Mouse (Mus musculus) CH12.LX (cell line): Measurements from ENCODE around the gene Cldn19. TPM values are rescaled to one million over a fixed set of nuclear protein-coding genes. Genes with fewer than 3 reads are reported as not detected.

Source experiments
- DNase-seq: peaks from one replicate; pipeline ENCODE4 v3.0.0-alpha.2; 2013; ENCODE audit errors: extremely low read depth
- H3K27ac ChIP-seq: 2 replicates; pipeline ENCODE4 v1.5.1; 2012; ENCODE audit warnings: low read depth, mild to moderate bottlenecking, control low read depth, moderate library complexity; ENCODE audit not compliant: insufficient read depth
- H3K27me3 ChIP-seq: replicated peaks from 2 replicates; pipeline ENCODE3; 2012; ENCODE audit warnings: inconsistent platforms
- H3K36me3 ChIP-seq, 2 experiments: replicated peaks in 1 of 2; 2 replicates each; pipeline versions ENCODE3 to v1.6.1; 2012; ENCODE audit warnings: inconsistent platforms in 1 of 2, low read length in 1 of 2, mild to moderate bottlenecking in 1 of 2, mixed read lengths in 1 of 2, moderate library complexity in 1 of 2; ENCODE audit not compliant: control insufficient read depth in 1 of 2, insufficient read depth in 1 of 2
- H3K4me1 ChIP-seq, 2 experiments: 2 replicates each; pipeline ENCODE4 v1.6.1; 2012; ENCODE audit warnings: inconsistent platforms in 1 of 2, moderate library complexity in 1 of 2; ENCODE audit not compliant: insufficient read depth in 2 of 2, control insufficient read depth in 1 of 2
- H3K4me2 ChIP-seq: 2 replicates; pipeline ENCODE4 v1.6.1; 2012; ENCODE audit warnings: low read depth, mild to moderate bottlenecking, control low read depth; ENCODE audit not compliant: poor library complexity, insufficient read depth, severe bottlenecking
- H3K4me3 ChIP-seq, 3 experiments: fragments of 150-350 bp in 1 of 3; sonication (generic) in 1 of 3; replicated peaks in 1 of 3; 2 replicates each; pipeline versions ENCODE3 to v1.5.1; 2011 to 2012; ENCODE audit warnings: low read depth in 2 of 3, low read length in 2 of 3, mild to moderate bottlenecking in 2 of 3, moderate library complexity in 2 of 3, control low read depth in 1 of 3, improper control_type of control experiment in 1 of 3, inconsistent platforms in 1 of 3, mixed read lengths in 1 of 3; ENCODE audit not compliant: poor library complexity in 1 of 3
- H3K79me2 ChIP-seq: replicated peaks from 2 replicates; pipeline ENCODE4 v1.6.1; 2012; ENCODE audit warnings: mild to moderate bottlenecking, moderate library complexity; ENCODE audit not compliant: control insufficient read depth, poor library complexity, insufficient read depth, severe bottlenecking; ENCODE audit errors: extremely low read depth
- H3K9ac ChIP-seq: 2 replicates; pipeline ENCODE4 v1.6.1; 2012; ENCODE audit warnings: low read depth, mild to moderate bottlenecking, control low read depth, moderate library complexity; ENCODE audit not compliant: insufficient read depth
- H3K9me3 ChIP-seq: replicated peaks from 2 replicates; pipeline ENCODE3; 2012; ENCODE audit warnings: low read length, inconsistent platforms, mixed read lengths
- BHLHE40 ChIP-seq: IDR thresholded peaks from 2 replicates; pipeline ENCODE4 v1.6.1; 2011; ENCODE audit warnings: mild to moderate bottlenecking, low read depth, low read length, improper control_type of control experiment
- CHD2 ChIP-seq: IDR thresholded peaks from 2 replicates; pipeline ENCODE4 v1.6.1; 2011; ENCODE audit warnings: low read length, improper control_type of control experiment
- ETS1 ChIP-seq: conservative IDR thresholded peaks from 2 replicates; pipeline ENCODE4 v1.6.1; 2012; ENCODE audit warnings: low read depth, mild to moderate bottlenecking, inconsistent platforms, low read length, improper control_type of control experiment, moderate library complexity
- GABPA ChIP-seq: IDR thresholded peaks from 2 replicates; pipeline ENCODE4 v1.6.1; 2012; ENCODE audit warnings: low read depth, low read length, improper control_type of control experiment, inconsistent platforms; ENCODE audit not compliant: insufficient replicate concordance
- KAT2A ChIP-seq: IDR thresholded peaks from 2 replicates; pipeline ENCODE4 v1.6.1; 2012; ENCODE audit warnings: low read length, improper control_type of control experiment, inconsistent platforms; ENCODE audit not compliant: insufficient replicate concordance
- MAZ ChIP-seq: IDR thresholded peaks from 2 replicates; pipeline ENCODE4 v1.6.1; 2012; ENCODE audit warnings: low read depth, mild to moderate bottlenecking, inconsistent platforms, low read length, improper control_type of control experiment, moderate library complexity
- MXI1 ChIP-seq: IDR thresholded peaks from 2 replicates; pipeline ENCODE4 v1.6.1; 2011; ENCODE audit warnings: mild to moderate bottlenecking, low read depth, low read length, improper control_type of control experiment
- NRF1 ChIP-seq: IDR thresholded peaks from 2 replicates; pipeline ENCODE4 v1.6.1; 2014; ENCODE audit warnings: low read depth, mild to moderate bottlenecking, inconsistent platforms, low read length, improper control_type of control experiment, moderate library complexity
- POLR2AphosphoS2 ChIP-seq: IDR thresholded peaks from 2 replicates; pipeline ENCODE4 v1.6.1; 2011; ENCODE audit warnings: low read depth, low read length, improper control_type of control experiment
- RCOR1 ChIP-seq: conservative IDR thresholded peaks from 2 replicates; pipeline ENCODE4 v1.6.1; 2012; ENCODE audit warnings: low read depth, mild to moderate bottlenecking, inconsistent platforms, low read length, improper control_type of control experiment
- SIN3A ChIP-seq: IDR thresholded peaks from 2 replicates; pipeline ENCODE4 v1.6.1; 2012; ENCODE audit warnings: low read length, improper control_type of control experiment, inconsistent platforms
- TBP ChIP-seq: conservative IDR thresholded peaks from 2 replicates; pipeline ENCODE4 v1.6.1; 2011; ENCODE audit warnings: low read depth, low read length, improper control_type of control experiment
- TCF12 ChIP-seq: IDR thresholded peaks from 2 replicates; pipeline ENCODE4 v1.6.1; 2014; ENCODE audit warnings: low read depth, mild to moderate bottlenecking, inconsistent platforms, low read length, improper control_type of control experiment
- UBTF ChIP-seq: IDR thresholded peaks from 2 replicates; pipeline ENCODE4 v1.6.1; 2012; ENCODE audit warnings: low read depth, mild to moderate bottlenecking, inconsistent platforms, low read length, improper control_type of control experiment, moderate library complexity
- USF2 ChIP-seq: conservative IDR thresholded peaks from 2 replicates; pipeline ENCODE4 v1.6.1; 2011; ENCODE audit warnings: low read depth, low read length, improper control_type of control experiment
- ZC3H11A ChIP-seq: IDR thresholded peaks from 2 replicates; pipeline ENCODE4 v1.6.1; 2012; ENCODE audit warnings: low read depth, mild to moderate bottlenecking, inconsistent platforms, low read length, improper control_type of control experiment
- ZMIZ1 ChIP-seq: IDR thresholded peaks from 2 replicates; pipeline ENCODE4 v1.6.1; 2012; ENCODE audit warnings: low read depth, mild to moderate bottlenecking, inconsistent platforms, low read length, improper control_type of control experiment
- dilution Hi-C: fragments of 300-500 bp; cut with MboI; formaldehyde crosslinking; loops from 2 replicates; pipeline ENCODE4 v1.14.3; 2020; ENCODE audit warnings: low sequenced_read_pairs; ENCODE audit not compliant: extremely low pct_unique_long_range_greater_than_20kb, extremely low pct_ligation_motif_present
- in situ Hi-C: fragments of 300-500 bp; cut with MboI; formaldehyde crosslinking; loops from 3 replicates; pipeline ENCODE4 v1.14.3; 2019; ENCODE audit warnings: low sequenced_read_pairs, low pct_ligation_motif_present, low pct_unique_long_range_greater_than_20kb, mixed read lengths
- polyA plus RNA-seq: library from polyadenylated mRNA; unstranded; fragments of >175 nt; gene quantifications from 2 replicates; pipeline ENCODE4 v1.2.1, GENCODE M21; 2012; ENCODE audit warnings: low read depth; ENCODE audit not compliant: insufficient read length
- total RNA-seq, 2 experiments: library from RNA; depleted of rRNA; stranded (reverse); fragments of 300-350 nt in 1 of 2; fragments of >200 nt in 1 of 2; gene quantifications; 2 replicates each; pipeline ENCODE4 v1.2.3; 2012 to 2014

Cldn19 gene
- total and polyA plus RNA-seq, 3 experiments, result 0.09 TPM; not detected in 2

DNA sequence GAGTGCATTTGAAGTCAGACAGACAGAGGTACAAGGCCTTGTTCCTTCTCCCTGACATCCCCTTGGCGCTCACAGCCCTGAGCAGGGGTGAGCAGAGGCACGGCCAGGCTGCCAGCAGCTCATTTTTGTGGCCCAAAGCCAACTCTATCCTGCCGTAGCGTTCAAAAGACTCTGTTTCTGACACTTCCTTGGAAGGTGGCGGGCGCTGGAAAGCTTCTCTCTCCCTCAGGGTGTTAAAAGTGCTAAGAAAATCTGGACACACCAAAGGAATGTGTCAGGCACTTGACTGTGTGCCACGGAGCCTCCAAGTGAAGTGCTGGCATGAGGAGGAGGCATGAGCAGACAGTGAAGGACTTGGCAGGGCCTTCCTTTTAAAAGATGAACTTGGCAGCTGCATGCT lies 9.7 kb upstream of the Cldn19 start:
- H3K27me3 ChIP-seq, result no peaks in the 10 kb centered on the region
- no peak overlapping the region for H3K4me2 ChIP-seq
- H3K79me2 ChIP-seq, result no peaks in the 10 kb centered on the region
- H3K4me3 ChIP-seq, result no peak overlapping the region
- H3K27ac ChIP-seq, result no peak overlapping the region
- H3K9me3 ChIP-seq, result no peaks in the 10 kb centered on the region
- H3K9ac ChIP-seq, result no peak overlapping the region
- peaks cover 24 to 78% of the 10 kb centered on the region in 2 experiments for H3K36me3 ChIP-seq
- dilution Hi-C loops, result no loop called here
- TF ChIP-seq TCF12 (no peak), TBP (no peak), BHLHE40 (no peak)
- H3K4me1 ChIP-seq, result no peaks in the 10 kb centered on the region
- in situ Hi-C loops, result loop anchor here (10.0 kb wide), 1 partner anchor 289 kb away; the partner anchor contains the start of genes Foxj3 and Frg2f1
- DNase-seq, result no peak

DNA sequence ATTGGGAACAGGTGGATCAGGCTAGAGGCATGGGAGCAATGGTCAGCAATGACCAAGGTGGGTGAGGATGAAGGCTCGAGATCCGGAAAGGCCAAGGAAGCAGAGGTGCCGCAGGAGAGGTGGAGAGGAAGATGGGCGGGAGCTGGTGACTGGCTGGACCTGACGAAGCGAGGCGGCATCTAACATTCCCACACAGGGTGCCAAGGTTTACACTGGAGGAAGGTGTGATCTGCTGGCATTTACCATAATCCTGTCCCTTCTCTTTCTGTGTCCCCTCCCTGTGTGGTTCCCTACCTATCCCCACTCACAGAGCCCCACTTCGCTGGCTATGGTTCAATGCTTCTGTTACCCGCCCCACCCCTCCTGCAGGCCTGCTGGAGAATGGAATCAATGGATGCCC lies 9.3 kb upstream of the Cldn19 start:
- Histone ChIP-seq H3K4me3 (no peak overlapping the region), H3K9me3 (no peaks in the 10 kb centered on the region), H3K27ac (no peak overlapping the region), H3K4me2 (no peak overlapping the region)
- no peak for DNase-seq
- TF ChIP-seq GABPA (no peak), POLR2AphosphoS2 (no peak), USF2 (no peak), UBTF (no peak), SIN3A (no peak), NRF1 (no peak), MXI1 (no peak), ZC3H11A (no peak), KAT2A (no peak), ETS1 (no peak), RCOR1 (no peak), CHD2 (no peak), MAZ (no peak), ZMIZ1 (no peak), TBP (no peak)
- TF ChIP-seq, all 38 proteins: peak for 0
- dilution Hi-C loops (no loop called here), in situ Hi-C loops (loop anchor here (10.0 kb wide), 1 partner anchor 289 kb away; the partner anchor contains the start of genes Foxj3 and Frg2f1)
- Histone ChIP-seq H3K9ac (no peak overlapping the region), H3K79me2 (no peaks in the 10 kb centered on the region), H3K36me3 (peaks cover 22 to 74% of the 10 kb centered on the region in 2 experiments), H3K4me1 (no peaks in the 10 kb centered on the region), H3K27me3 (no peaks in the 10 kb centered on the region)
